Comparison of ENCODE assay signal across 8 mouse cellular contexts in the genomic region with DNA sequence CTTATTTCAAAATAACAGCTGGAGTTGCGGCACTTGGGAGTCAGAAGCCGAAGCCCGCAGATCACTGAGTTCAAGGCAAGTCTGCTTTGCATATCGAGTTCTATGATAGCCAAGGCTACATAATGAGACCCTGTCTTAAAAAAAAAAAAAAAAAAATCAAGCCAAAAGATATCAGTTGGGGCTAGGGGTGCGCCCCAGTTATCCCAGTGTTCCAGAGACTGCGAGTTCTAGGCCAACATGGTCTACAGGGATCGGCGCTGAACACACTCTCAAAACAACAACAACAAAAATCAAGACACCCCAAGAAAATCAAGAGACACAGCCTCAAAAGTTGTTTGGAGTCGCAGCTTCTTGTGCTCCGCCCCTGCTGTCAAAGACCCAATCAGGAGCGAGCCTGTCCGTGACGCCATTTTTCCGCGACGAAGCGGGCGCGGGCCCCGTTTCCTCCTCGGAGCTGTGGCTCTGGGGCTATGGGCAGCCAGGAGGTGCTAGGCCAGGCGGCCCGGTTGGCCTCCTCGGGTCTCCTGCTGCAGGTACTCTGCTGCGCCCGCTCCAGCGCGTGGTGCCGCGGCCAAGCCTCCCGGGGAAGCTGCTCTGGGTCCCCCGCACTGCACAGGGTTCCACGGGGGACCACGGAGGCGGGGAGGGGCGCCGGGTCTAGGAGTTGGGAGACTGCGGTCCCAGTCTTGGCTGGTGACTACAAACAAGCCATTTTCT. TPM values are rescaled to one million over a fixed set of nuclear protein-coding genes. Genes with fewer than 3 reads are reported as not detected.
DNase-seq lines count a peak whose midpoint lies in the region; ATAC-seq and TF ChIP-seq lines count a peak whose summit lies in the region.

A gene (plus strand): TSS at position 418 of the 717 bp plus-strand sequence.

- DNase-seq in MN1 (ENCODE audit: low spot score), result peak; percentile 97
- DNase-seq in cerebellum, adult 9-10 months, result peak; percentile 97
- DNase-seq in hindbrain, embryonic 10.5 days (ENCODE audit: low spot score), result peak; percentile 99
- DNase-seq in layer of hippocampus, adult 9-11 months, result peak; percentile 95
- peak; percentile 95 for DNase-seq in lung, postnatal 0 days (ENCODE audit: low spot score)
- DNase-seq in ovary, postnatal 14 days (ENCODE audit: low spot score), result peak; percentile 100
- DNase-seq in thymus, postnatal 14 days, result peak; percentile 99

- H3K4me3 ChIP-seq in hindbrain, embryonic 10.5 days, result peak within 1 kb of the TSS; percentile 98
- H3K4me3 ChIP-seq in lung, postnatal 0 days (ENCODE audit: low read depth, low read length), result peak within 1 kb of the TSS; percentile 62

- H3K9me3 ChIP-seq in hindbrain, embryonic 10.5 days, result no peaks in the 10 kb centered on the region
- H3K9me3 ChIP-seq in lung, postnatal 0 days (ENCODE audit: low read length), result no peaks in the 10 kb centered on the region

- 2% methylated on average over 38 of the region's 38 CpGs for WGBS in hindbrain, embryonic 10.5 days
- WGBS in lung, postnatal 0 days, result 2% methylated on average over 38 of the region's 38 CpGs

- no peaks in the 10 kb centered on the region for H3K27me3 ChIP-seq in hindbrain, embryonic 10.5 days (ENCODE audit: insufficient read depth, poor library complexity, severe bottlenecking)
- H3K27me3 ChIP-seq in lung, postnatal 0 days (replicated peaks; ENCODE audit: insufficient read depth, low read length), result no peaks in the 10 kb centered on the region

- no peak for TF ChIP-seq EP300 in lung, postnatal 0 days (IDR thresholded peaks at IDR 0.05)

- H3K4me2 ChIP-seq in lung, postnatal 0 days (replicated peaks; ENCODE audit: low read depth, low read length), result peak within 1 kb of the TSS; percentile 66

- H3K27ac ChIP-seq in hindbrain, embryonic 10.5 days, result peak within 1 kb of the TSS; percentile 98
- H3K27ac ChIP-seq in lung, postnatal 0 days (ENCODE audit: low read length), result peak within 1 kb of the TSS; percentile 87

- peak within 1 kb of the TSS; percentile 87 for H3K9ac ChIP-seq in lung, postnatal 0 days (replicated peaks; ENCODE audit: low read depth)

- peak; percentile 95 for ATAC-seq in frontal cortex, adult (ENCODE audit: low TSS enrichment)
- peak; percentile 87 for ATAC-seq in lung, postnatal 0 days

- peaks cover 10% of the 10 kb centered on the region for H3K36me3 ChIP-seq in hindbrain, embryonic 10.5 days
- H3K36me3 ChIP-seq in lung, postnatal 0 days (ENCODE audit: insufficient read depth, low read length), result no peaks in the 10 kb centered on the region

- TF ChIP-seq CTCF in lung, postnatal 0 days (IDR thresholded peaks at IDR 0.05), result peak; percentile 45

- peaks cover 6% of the 10 kb centered on the region for H3K4me1 ChIP-seq in hindbrain, embryonic 10.5 days (replicated peaks)
- peaks cover 3% of the 10 kb centered on the region; the same call in 1 of the 2 replicates for H3K4me1 ChIP-seq in lung, postnatal 0 days (ENCODE audit: insufficient read depth, low read depth, low read length)

RNA-seq across cellular contexts. Expression of the gene that starts here (rescaled TPM):
- 13.0 and 13.6 TPM in 2 replicates for polyA plus RNA-seq in hindbrain, embryonic 10.5 days (2016; fragmentation: Nextera tagmentation; extraction: Ambion mirVana)
- 14.4 and 15.5 TPM in 2 replicates for polyA plus RNA-seq in lung, postnatal 0 days (2015; fragmentation: Nextera tagmentation; extraction: Ambion mirVana)

Comparison
In these comparisons a context has a peak if more than half of its experiments do, and no peak if none do; other contexts are left out.
1. Peak in every context shown above with its lines: DNase-seq, ATAC-seq, H3K4me3 ChIP-seq and H3K27ac ChIP-seq.